Mouse (Mus musculus): ENCODE measurements around the gene Gdf9. TPM values are rescaled to one million over a fixed set of nuclear protein-coding genes. Genes with fewer than 3 reads are reported as not detected.

Gene Gdf9
- polyA plus RNA-seq, 1 experiment from 2014 or later: 5.6 TPM

DNA sequence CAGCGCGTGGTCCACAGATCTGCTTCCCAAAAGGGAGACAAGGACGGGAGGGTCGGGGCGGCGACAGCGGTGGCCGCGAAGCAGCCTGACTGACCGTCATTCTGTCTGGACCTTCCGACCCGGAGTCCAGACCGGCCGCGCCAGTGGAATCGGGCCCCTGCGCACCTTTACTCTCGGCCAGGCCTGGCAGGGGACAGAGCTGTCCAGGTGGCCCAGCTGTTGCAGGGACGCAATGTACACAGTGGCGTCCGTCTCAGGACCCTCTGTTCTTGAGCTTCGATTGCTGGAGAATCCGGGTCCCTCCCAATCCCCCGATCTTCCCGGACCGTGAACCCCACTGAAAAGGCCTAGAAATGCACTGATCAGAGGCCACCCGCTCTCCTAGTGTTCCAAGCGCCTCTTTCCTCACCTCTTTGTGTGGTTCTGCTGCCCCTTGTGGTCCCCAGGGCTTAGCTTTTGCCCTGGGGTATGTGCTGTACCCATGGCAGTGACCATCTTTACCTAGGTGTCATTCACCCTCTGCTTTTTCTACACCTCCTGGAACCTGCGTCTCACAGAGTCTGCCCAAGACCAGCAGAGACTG, 26.6 kb downstream of the Gdf9 start:
- H3K9ac ChIP-seq (ENCODE audit: low read depth, low read length): peak overlapping the region; percentile 80
- peaks cover 5% of the 10 kb centered on the region; the same call in 1 of the 2 replicates for H3K27me3 ChIP-seq (replicated peaks; ENCODE audit: control insufficient read depth, insufficient read depth, low read length)
- no peaks in the 10 kb centered on the region for H3K4me1 ChIP-seq (replicated peaks; ENCODE audit: control insufficient read depth, insufficient read depth, low read length)
- peak overlapping the region; percentile 96 for H3K4me2 ChIP-seq (replicated peaks; ENCODE audit: low read depth)
- peak overlapping the region; percentile 61 for H3K4me3 ChIP-seq (ENCODE audit: low read depth, low read length)
- no peaks in the 10 kb centered on the region for H3K9me3 ChIP-seq (ENCODE audit: control insufficient read depth)
- peak; percentile 46 for ATAC-seq
- peak overlapping the region; percentile 66; the same call in 1 of the 2 replicates for H3K27ac ChIP-seq (ENCODE audit: low read depth, low read length)
- 15% methylated on average over 29 of the region's 29 CpGs for WGBS
- peak; percentile 67 for TF ChIP-seq CTCF (IDR thresholded peaks at IDR 0.05; ENCODE audit: low read depth)
- H3K36me3 ChIP-seq (ENCODE audit: control insufficient read depth, insufficient read depth): no peaks in the 10 kb centered on the region

DNA sequence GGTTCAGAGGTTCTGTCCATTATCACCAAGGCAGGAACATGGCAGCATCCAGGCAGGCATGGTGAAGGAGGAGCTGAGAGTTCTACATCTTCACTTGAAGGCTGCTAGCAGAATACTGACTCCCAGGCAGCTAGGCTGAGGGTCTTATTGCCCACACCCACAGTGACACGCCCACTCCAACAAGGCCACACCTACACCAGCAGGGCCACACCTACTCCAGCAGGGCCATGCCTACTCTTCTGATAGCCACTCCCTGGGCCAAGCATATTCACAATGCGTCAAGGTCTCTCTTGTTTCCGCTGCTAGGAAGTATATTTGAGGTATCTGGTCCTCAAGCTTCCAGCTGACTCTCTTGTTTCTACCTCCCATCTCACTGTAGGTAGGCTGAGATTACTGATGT, 28.2 kb downstream of the Gdf9 start:
- Histone ChIP-seq H3K4me1 (replicated peaks; ENCODE audit: control insufficient read depth, insufficient read depth, low read length) (no peaks in the 10 kb centered on the region), H3K9me3 (ENCODE audit: control insufficient read depth) (no peaks in the 10 kb centered on the region), H3K4me3 (ENCODE audit: low read depth, low read length) (no peak overlapping the region), H3K27me3 (replicated peaks; ENCODE audit: control insufficient read depth, insufficient read depth, low read length) (peaks cover 21% of the 10 kb centered on the region), H3K9ac (ENCODE audit: low read depth, low read length) (no peak overlapping the region), H3K4me2 (replicated peaks; ENCODE audit: low read depth) (no peak overlapping the region), H3K36me3 (ENCODE audit: control insufficient read depth, insufficient read depth) (no peaks in the 10 kb centered on the region), H3K27ac (ENCODE audit: low read depth, low read length) (no peak overlapping the region)
- TF ChIP-seq CTCF (IDR thresholded peaks at IDR 0.05; ENCODE audit: low read depth): no peak
- WGBS: 58% methylated on average over 3 of the region's 3 CpGs
- ATAC-seq: no peak

DNA sequence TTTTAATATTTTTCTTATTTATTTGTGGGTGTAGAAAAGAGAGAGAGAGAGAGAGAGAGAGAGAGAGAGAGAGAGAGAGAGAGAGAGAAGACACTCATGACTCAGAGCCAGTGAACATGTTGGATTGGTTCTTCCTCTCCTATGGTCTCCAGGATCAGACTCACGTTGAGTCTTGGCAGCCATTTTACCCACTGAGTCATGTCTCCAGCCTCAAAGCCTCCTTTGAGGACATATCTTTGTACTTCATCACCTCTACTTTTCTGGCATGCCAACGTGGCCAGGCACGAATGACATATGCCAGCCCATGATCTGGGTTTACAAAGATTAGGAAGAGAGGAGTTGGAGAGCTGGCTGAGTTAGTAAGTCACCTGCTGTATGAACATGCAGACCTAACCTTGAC, 29.4 kb downstream of the Gdf9 start:
- 84% methylated on average over 3 of the region's 3 CpGs for WGBS
- no peak for ATAC-seq
- no peak overlapping the region for H3K27ac ChIP-seq (ENCODE audit: low read depth, low read length)
- H3K9ac ChIP-seq (ENCODE audit: low read depth, low read length): no peak overlapping the region
- H3K4me2 ChIP-seq (replicated peaks; ENCODE audit: low read depth): no peak overlapping the region
- H3K4me1 ChIP-seq (replicated peaks; ENCODE audit: control insufficient read depth, insufficient read depth, low read length): no peaks in the 10 kb centered on the region
- no peak overlapping the region for H3K4me3 ChIP-seq (ENCODE audit: low read depth, low read length)
- H3K27me3 ChIP-seq (replicated peaks; ENCODE audit: control insufficient read depth, insufficient read depth, low read length): peaks cover 29% of the 10 kb centered on the region
- TF ChIP-seq CTCF (IDR thresholded peaks at IDR 0.05; ENCODE audit: low read depth): no peak
- H3K36me3 ChIP-seq (ENCODE audit: control insufficient read depth, insufficient read depth): no peaks in the 10 kb centered on the region
- H3K9me3 ChIP-seq (ENCODE audit: control insufficient read depth): no peaks in the 10 kb centered on the region

DNA sequence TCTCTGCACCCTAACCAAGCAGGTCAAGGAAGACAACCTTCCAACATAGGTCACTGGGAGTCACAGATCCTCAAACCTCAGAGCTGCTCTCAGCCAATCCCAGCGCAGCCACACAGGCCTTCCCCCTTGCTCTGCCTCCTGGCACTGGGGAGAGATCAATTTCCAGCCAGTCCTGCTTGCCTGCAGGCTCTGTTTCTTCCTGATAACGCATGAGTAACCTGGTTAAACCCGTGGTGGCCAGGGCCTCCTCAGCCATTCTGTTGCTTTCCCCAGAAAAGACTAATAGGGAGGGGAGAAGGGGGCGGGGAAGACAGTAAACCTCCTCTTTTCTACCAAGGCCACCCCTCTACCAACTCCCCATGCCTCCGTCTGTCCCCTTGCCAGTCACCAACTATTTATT, 30.9 kb downstream of the Gdf9 start:
- ATAC-seq: no peak
- H3K27me3 ChIP-seq (replicated peaks; ENCODE audit: control insufficient read depth, insufficient read depth, low read length): peaks cover 39% of the 10 kb centered on the region
- TF ChIP-seq CTCF (IDR thresholded peaks at IDR 0.05; ENCODE audit: low read depth): no peak

DNA sequence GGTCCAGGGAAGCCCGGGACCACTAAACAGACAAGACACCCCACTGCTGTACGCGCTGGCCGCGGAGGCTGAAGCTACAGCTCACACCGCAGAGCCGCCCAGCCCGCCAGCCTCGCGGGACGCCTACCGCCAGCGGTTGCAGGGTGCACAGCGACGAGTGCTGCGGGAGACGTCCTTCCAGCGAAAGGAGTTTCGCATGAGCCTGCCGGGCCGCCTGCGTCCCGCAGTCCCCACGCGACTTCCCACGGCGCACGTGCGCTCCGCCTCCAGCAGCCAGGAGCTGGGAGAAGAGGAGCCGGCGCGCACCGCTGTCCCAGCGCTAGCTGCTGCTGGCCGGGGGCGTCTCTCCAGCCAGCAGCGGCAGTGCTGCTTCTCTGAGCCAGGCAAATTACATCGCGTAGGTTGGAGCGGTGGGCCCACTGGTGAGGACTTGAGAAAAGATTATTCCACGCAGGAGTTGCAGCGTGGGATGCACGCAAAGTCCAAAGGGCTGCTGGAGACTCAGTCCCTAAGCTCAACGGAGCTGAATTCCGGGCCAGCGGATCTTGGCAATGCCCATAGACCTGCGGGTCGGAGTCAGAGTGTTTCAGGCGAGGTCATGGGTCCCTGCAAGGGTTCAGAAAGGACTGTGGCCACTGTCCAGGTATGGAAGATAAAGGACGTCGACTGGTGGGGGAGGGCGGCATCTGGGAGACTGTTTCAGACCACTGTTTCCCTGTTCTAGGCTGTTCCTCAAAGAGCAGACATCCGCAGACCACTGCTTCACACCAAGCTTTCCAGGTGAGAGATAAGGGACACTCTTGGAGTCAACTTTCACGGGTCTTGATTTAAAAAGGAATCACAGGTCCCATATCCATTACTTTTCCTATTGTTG, 33.0 kb downstream of the Gdf9 start:
- Histone ChIP-seq H3K9ac (ENCODE audit: low read depth, low read length) (0 out of 2 replicates have a peak overlapping the region, but pooled peaks have one; percentile 13), H3K27ac (ENCODE audit: low read depth, low read length) (no peak overlapping the region), H3K4me1 (replicated peaks; ENCODE audit: control insufficient read depth, insufficient read depth, low read length) (no peaks in the 10 kb centered on the region), H3K36me3 (ENCODE audit: control insufficient read depth, insufficient read depth) (no peaks in the 10 kb centered on the region), H3K9me3 (ENCODE audit: control insufficient read depth) (no peaks in the 10 kb centered on the region), H3K27me3 (replicated peaks; ENCODE audit: control insufficient read depth, insufficient read depth, low read length) (peaks cover 47% of the 10 kb centered on the region), H3K4me3 (ENCODE audit: low read depth, low read length) (peak overlapping the region; percentile 33), H3K4me2 (replicated peaks; ENCODE audit: low read depth) (peak overlapping the region; percentile 69)
- TF ChIP-seq CTCF (IDR thresholded peaks at IDR 0.05; ENCODE audit: low read depth): no peak
- 8% methylated on average over 55 of the region's 55 CpGs for WGBS
- no peak for ATAC-seq

More for the DNA sequence above, 30.9 kb downstream of the Gdf9 start:
- Histone ChIP-seq H3K36me3 (ENCODE audit: control insufficient read depth, insufficient read depth) (no peaks in the 10 kb centered on the region), H3K9ac (ENCODE audit: low read depth, low read length) (no peak overlapping the region), H3K4me2 (replicated peaks; ENCODE audit: low read depth) (no peak overlapping the region), H3K4me1 (replicated peaks; ENCODE audit: control insufficient read depth, insufficient read depth, low read length) (no peaks in the 10 kb centered on the region), H3K4me3 (ENCODE audit: low read depth, low read length) (no peak overlapping the region), H3K9me3 (ENCODE audit: control insufficient read depth) (no peaks in the 10 kb centered on the region), H3K27ac (ENCODE audit: low read depth, low read length) (no peak overlapping the region)
- 40% methylated on average over 5 of the region's 5 CpGs for WGBS

DNA sequence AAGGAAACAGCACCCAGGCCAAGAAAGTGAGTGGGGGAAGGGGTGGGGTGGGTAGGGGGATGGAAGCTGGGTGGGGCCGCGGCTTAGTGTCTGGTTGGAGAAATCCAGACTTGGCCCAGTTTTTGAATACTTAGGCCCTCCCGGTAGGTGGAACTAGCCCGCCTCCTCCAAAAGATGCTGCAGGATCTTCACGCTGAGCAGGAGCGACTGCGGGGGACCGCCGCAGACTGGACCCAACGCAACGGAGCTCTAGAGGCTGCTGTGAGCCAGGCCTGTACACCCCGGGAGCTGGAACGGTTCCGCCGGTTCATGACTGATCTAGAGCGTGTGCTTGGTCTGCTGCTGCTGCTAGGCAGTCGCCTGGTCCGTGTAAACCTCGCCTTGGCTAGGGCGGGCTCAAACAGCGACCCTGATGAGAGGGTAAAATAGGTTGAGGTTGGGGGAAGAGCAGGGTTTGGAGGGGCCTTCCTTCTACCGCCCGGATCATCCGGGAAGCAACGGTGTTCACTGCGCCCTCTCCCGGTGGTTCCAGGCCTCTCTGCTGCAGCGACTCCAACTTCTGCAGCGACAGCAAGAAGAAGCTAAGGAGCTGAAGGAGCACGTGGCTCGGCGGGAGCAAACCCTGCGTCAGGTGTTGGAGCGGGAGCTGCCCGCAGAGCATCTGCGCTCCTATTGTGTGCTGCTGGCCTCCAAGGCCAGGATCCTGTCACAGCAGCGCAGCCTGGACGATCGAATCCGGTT, 35.6 kb downstream of the Gdf9 start:
- H3K4me2 ChIP-seq (replicated peaks; ENCODE audit: low read depth): peak overlapping the region; percentile 63
- H3K36me3 ChIP-seq (ENCODE audit: control insufficient read depth, insufficient read depth): no peaks in the 10 kb centered on the region
- 11% methylated on average over 39 of the region's 40 CpGs for WGBS
- H3K4me1 ChIP-seq (replicated peaks; ENCODE audit: control insufficient read depth, insufficient read depth, low read length): no peaks in the 10 kb centered on the region
- ATAC-seq: peak; percentile 61
- no peak overlapping the region for H3K9ac ChIP-seq (ENCODE audit: low read depth, low read length)
- no peak overlapping the region for H3K27ac ChIP-seq (ENCODE audit: low read depth, low read length)
- peak; percentile 88 for TF ChIP-seq CTCF (IDR thresholded peaks at IDR 0.05; ENCODE audit: low read depth)
- no peaks in the 10 kb centered on the region for H3K9me3 ChIP-seq (ENCODE audit: control insufficient read depth)
- H3K4me3 ChIP-seq (ENCODE audit: low read depth, low read length): peak overlapping the region; percentile 20; the same call in 1 of the 2 replicates
- H3K27me3 ChIP-seq (replicated peaks; ENCODE audit: control insufficient read depth, insufficient read depth, low read length): peaks cover 69% of the 10 kb centered on the region
